24 mouse cellular contexts compared by ENCODE assay signal in genomic region chr5:138012382-138012781, GRCm38 (mm10). TPM values are rescaled to one million over a fixed set of nuclear protein-coding genes. Genes with fewer than 3 reads are reported as not detected.
"Had no signal": no experiment of that assay in that cellular context is flagged by ENCODE, and none has a peak within 500 bp of the region (broad histone marks: within the 10 kb centered on the region; RNA-seq: fewer than 3 reads in every experiment).

No protein-coding gene starts in this region.

- DNase-seq: lung, adult 2 months; lung, postnatal 14 days; lung, postnatal 36 days; right cerebral cortex, postnatal 14 days; thymus, adult 2 months; thymus, postnatal 25 days; thymus, postnatal 4 days had no signal

- H3K27me3 ChIP-seq: lung, embryonic 15.5 days; midbrain, embryonic 13.5 days; midbrain, embryonic 15.5 days; neural tube, embryonic 12.5 days; stomach, embryonic 15.5 days had no signal

- H3K4me3 ChIP-seq: lung, embryonic 15.5 days; megakaryocyte, embryonic 14.5 days; midbrain, embryonic 13.5 days; midbrain, embryonic 15.5 days; neural tube, embryonic 12.5 days; stomach, embryonic 15.5 days had no signal

- ATAC-seq: lung, postnatal 0 days; midbrain, embryonic 13.5 days; midbrain, embryonic 15.5 days had no signal

- H3K9me3 ChIP-seq: lung, embryonic 15.5 days; megakaryocyte, embryonic 14.5 days; midbrain, embryonic 13.5 days; midbrain, embryonic 15.5 days; neural tube, embryonic 12.5 days; stomach, embryonic 15.5 days had no signal

- H3K9ac ChIP-seq: lung, embryonic 15.5 days; midbrain, embryonic 13.5 days; midbrain, embryonic 15.5 days; neural tube, embryonic 12.5 days; stomach, embryonic 15.5 days had no signal

- H3K36me3 ChIP-seq: lung, embryonic 15.5 days; midbrain, embryonic 13.5 days; midbrain, embryonic 15.5 days; neural tube, embryonic 12.5 days; stomach, embryonic 15.5 days had no signal

- H3K4me1 ChIP-seq: lung, embryonic 15.5 days; megakaryocyte, embryonic 14.5 days; midbrain, embryonic 13.5 days; midbrain, embryonic 15.5 days; neural tube, embryonic 12.5 days; stomach, embryonic 15.5 days had no signal

- H3K4me2 ChIP-seq: lung, embryonic 15.5 days; midbrain, embryonic 11.5 days; midbrain, embryonic 13.5 days; midbrain, embryonic 15.5 days; neural tube, embryonic 12.5 days; stomach, embryonic 15.5 days had no signal

- H3K27ac ChIP-seq: lung, embryonic 15.5 days; macrophage; midbrain, embryonic 13.5 days; midbrain, embryonic 15.5 days; neural tube, embryonic 12.5 days; stomach, embryonic 15.5 days; stomach, postnatal 0 days had no signal

RNA-seq across cellular contexts. Expression of gene Smok3a, which starts 8.7 kb away (rescaled TPM):
- total RNA-seq: megakaryocyte progenitor cell, adult 5-6 weeks; midbrain, postnatal 0 days; monocyte, adult 5-6 weeks; neutrophil, adult 5-6 weeks had no signal
- polyA plus RNA-seq: lung, adult 2 months; lung, embryonic 15.5 days; lung, postnatal 0 days; macrophage; midbrain, embryonic 11.5 days; midbrain, embryonic 13.5 days; midbrain, embryonic 15.5 days; midbrain, postnatal 0 days; neural tube, embryonic 12.5 days; neural tube, embryonic 14.5 days; spleen, adult 2 months; stomach, embryonic 15.5 days; stomach, postnatal 0 days; thymus, adult 2 months; urinary bladder, adult 2 months had no signal

RNA-seq across cellular contexts. Expression of gene Smok3b, which starts 8.8 kb away (rescaled TPM):
- total RNA-seq: megakaryocyte progenitor cell, adult 5-6 weeks; midbrain, postnatal 0 days; monocyte, adult 5-6 weeks; neutrophil, adult 5-6 weeks had no signal
- polyA plus RNA-seq: lung, adult 2 months; lung, embryonic 15.5 days; lung, postnatal 0 days; macrophage; midbrain, embryonic 11.5 days; midbrain, embryonic 13.5 days; midbrain, embryonic 15.5 days; midbrain, postnatal 0 days; neural tube, embryonic 12.5 days; neural tube, embryonic 14.5 days; spleen, adult 2 months; stomach, embryonic 15.5 days; stomach, postnatal 0 days; thymus, adult 2 months; urinary bladder, adult 2 months had no signal

RNA-seq across cellular contexts. Expression of gene Azgp1, which starts 31.1 kb away (rescaled TPM):
- total RNA-seq: megakaryocyte progenitor cell, adult 5-6 weeks; midbrain, postnatal 0 days; monocyte, adult 5-6 weeks; neutrophil, adult 5-6 weeks had no signal
- polyA plus RNA-seq: macrophage; midbrain, embryonic 11.5 days; midbrain, embryonic 13.5 days; midbrain, embryonic 15.5 days; midbrain, postnatal 0 days; neural tube, embryonic 12.5 days; neural tube, embryonic 14.5 days; spleen, adult 2 months; thymus, adult 2 months had no signal

RNA-seq across cellular contexts. Expression of gene Smok3c, which starts 40.6 kb away (rescaled TPM):
- total RNA-seq: megakaryocyte progenitor cell, adult 5-6 weeks; midbrain, postnatal 0 days; monocyte, adult 5-6 weeks had no signal
- polyA plus RNA-seq: lung, adult 2 months; lung, embryonic 15.5 days; lung, postnatal 0 days; macrophage; midbrain, embryonic 11.5 days; midbrain, embryonic 13.5 days; midbrain, embryonic 15.5 days; midbrain, postnatal 0 days; neural tube, embryonic 12.5 days; neural tube, embryonic 14.5 days; spleen, adult 2 months; stomach, embryonic 15.5 days; stomach, postnatal 0 days; thymus, adult 2 months; urinary bladder, adult 2 months had no signal

RNA-seq across cellular contexts. Expression of gene Gjc3, which starts 49.5 kb away (rescaled TPM):
- total RNA-seq: megakaryocyte progenitor cell, adult 5-6 weeks; neutrophil, adult 5-6 weeks had no signal
- polyA plus RNA-seq: lung, postnatal 0 days; macrophage; midbrain, embryonic 11.5 days had no signal
